Mouse (Mus musculus): ENCODE data around the gene Fgfr2. TPM values are rescaled to one million over a fixed set of nuclear protein-coding genes. Genes with fewer than 3 reads are reported as not detected.

Gene Fgfr2
- polyA plus RNA-seq, 1 experiment = 52.3 TPM

DNA sequence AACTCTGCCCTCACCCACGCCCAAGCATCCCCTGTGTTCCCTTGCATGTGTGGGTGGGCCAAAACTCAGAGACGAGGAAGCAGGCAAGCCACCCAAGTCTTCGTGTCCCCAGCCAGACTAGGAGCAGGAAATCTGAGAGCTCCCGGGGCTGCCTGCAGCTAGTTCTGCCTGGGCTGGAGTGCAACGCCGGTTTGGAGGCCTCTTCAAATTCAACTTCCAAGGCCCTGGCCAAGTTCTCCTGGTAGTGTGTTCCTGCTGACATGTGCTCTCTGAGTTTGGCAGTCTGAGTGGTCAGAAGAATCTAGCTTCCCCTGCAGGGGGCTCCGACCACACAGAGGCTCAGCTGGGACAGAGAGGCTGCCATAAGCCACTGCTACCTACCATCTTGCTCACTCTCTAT is 2948.6 kb downstream of the Fgfr2 start:
- no peak for TF ChIP-seq POLR2A (IDR thresholded peaks at IDR 0.05; ENCODE audit: borderline replicate concordance, extremely low read depth, insufficient read depth, insufficient read length, poor library complexity, severe bottlenecking)
- TF ChIP-seq CTCF (IDR thresholded peaks at IDR 0.05; ENCODE audit: borderline replicate concordance, extremely low read depth, insufficient read depth, insufficient read length) = no peak
- no peak for DNase-seq (ENCODE audit: low read depth)

DNA sequence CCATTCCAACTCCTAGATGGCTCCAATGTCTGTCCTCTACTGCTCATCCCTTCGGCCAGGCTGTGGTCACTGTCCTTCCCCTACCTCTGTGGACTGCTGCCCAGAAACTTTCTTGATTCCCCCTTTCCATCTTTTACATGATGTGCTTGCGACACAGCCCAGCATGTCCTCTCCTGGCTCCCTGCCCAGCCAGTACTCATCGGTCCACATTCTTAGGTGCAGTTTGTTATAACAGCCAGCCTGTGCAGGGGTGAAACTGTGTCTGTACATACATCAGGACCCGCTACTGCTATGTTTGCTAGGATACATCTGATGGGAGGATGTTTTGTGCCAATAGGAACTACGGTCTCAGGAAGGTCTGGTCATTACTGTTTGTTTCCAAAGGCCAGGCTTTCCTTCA is 2949.2 kb downstream of the Fgfr2 start:
- no peak for DNase-seq (ENCODE audit: low read depth)
- TF ChIP-seq POLR2A (IDR thresholded peaks at IDR 0.05; ENCODE audit: borderline replicate concordance, extremely low read depth, insufficient read depth, insufficient read length, poor library complexity, severe bottlenecking) (no peak), CTCF (IDR thresholded peaks at IDR 0.05; ENCODE audit: borderline replicate concordance, extremely low read depth, insufficient read depth, insufficient read length) (no peak)

DNA sequence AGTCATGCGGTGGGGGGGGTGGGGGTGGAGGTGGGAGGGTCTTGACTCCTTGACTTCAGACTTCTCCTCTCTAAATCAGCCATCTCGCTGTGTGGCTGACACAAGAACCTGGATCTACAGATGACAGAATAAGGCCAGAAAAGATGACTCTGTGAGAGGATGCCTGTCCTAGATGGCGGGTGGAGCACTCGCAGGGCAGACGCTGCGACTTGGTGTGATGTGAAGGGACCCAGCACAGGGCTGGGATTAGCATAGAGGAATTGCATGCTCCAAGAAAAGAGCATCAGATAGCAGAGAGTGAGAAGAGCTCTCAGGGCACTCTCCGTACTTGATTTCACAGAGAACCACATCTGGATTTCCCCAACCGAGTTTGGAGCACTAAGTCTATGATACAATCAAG is 2953.0 kb downstream of the Fgfr2 start:
- no peak for DNase-seq (ENCODE audit: low read depth)

DNA sequence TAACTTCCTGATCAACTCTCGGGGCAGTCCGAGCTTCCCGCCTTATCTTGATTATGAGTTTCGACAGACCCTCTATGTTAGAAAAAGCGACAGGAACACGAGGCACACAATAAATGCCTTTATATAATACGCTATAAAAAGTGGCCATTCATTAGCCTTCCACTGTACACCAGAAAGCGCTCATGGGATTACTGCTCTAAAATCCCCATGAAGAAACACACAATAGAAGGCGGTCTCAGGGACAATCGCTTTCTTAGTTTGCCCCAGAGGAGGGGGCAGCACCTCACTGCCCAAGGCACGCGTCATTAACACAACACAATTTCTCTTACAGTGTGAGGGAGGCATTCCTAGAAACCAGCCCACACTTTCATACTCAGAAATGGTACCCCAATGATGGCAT is 2954.9 kb downstream of the Fgfr2 start:
- no peak for TF ChIP-seq CTCF (IDR thresholded peaks at IDR 0.05; ENCODE audit: borderline replicate concordance, extremely low read depth, insufficient read depth, insufficient read length)
- DNase-seq (ENCODE audit: low read depth) = peak; percentile 66

More for the DNA sequence above, 2953.0 kb downstream of the Fgfr2 start:
- no peak for TF ChIP-seq POLR2A (IDR thresholded peaks at IDR 0.05; ENCODE audit: borderline replicate concordance, extremely low read depth, insufficient read depth, insufficient read length, poor library complexity, severe bottlenecking)
- TF ChIP-seq CTCF (IDR thresholded peaks at IDR 0.05; ENCODE audit: borderline replicate concordance, extremely low read depth, insufficient read depth, insufficient read length) = no peak

DNA sequence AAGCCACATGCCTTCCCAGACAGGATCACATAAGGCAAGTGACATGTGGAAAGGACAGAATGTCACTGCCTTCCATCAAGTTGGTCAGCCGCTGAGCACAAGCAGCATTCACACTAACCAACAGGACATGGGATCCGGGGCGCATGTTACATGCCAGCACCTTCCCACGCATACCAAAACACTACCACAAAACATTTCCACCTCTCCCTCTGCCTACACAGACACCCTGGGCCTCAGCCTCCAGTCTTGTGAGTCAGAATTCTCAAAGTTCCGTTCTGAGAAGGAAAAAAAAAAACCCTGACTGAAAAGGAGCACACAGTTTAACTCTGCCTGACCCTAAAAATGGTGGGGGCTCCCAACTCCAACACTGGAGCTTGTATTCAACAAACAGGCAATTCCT is 2955.9 kb downstream of the Fgfr2 start:
- no peak for DNase-seq (ENCODE audit: low read depth)
- TF ChIP-seq POLR2A (IDR thresholded peaks at IDR 0.05; ENCODE audit: borderline replicate concordance, extremely low read depth, insufficient read depth, insufficient read length, poor library complexity, severe bottlenecking) (no peak), CTCF (IDR thresholded peaks at IDR 0.05; ENCODE audit: borderline replicate concordance, extremely low read depth, insufficient read depth, insufficient read length) (no peak)

DNA sequence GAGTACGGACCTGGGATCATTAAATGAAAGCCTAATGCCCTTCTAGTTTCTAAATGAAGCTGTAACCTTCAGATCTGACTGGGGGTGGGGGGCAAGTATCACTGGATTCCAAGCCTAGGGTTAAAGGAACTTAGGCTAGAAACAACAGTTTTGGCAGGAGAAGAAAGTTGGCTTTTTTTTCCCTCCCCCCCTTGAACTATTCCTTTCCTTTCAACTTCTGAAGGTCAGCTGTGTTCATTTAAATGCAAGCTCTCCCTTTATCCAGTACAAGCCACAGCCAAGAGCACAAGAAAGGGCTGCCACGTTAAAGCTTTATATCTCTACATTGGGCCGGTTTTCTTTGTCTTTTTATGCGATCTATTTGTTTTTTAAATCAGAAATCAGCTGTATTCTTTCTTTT is 2957.0 kb downstream of the Fgfr2 start:
- DNase-seq (ENCODE audit: low read depth) = peak; percentile 66
- TF ChIP-seq POLR2A (IDR thresholded peaks at IDR 0.05; ENCODE audit: borderline replicate concordance, extremely low read depth, insufficient read depth, insufficient read length, poor library complexity, severe bottlenecking) (no peak), CTCF (IDR thresholded peaks at IDR 0.05; ENCODE audit: borderline replicate concordance, extremely low read depth, insufficient read depth, insufficient read length) (no peak)

DNA sequence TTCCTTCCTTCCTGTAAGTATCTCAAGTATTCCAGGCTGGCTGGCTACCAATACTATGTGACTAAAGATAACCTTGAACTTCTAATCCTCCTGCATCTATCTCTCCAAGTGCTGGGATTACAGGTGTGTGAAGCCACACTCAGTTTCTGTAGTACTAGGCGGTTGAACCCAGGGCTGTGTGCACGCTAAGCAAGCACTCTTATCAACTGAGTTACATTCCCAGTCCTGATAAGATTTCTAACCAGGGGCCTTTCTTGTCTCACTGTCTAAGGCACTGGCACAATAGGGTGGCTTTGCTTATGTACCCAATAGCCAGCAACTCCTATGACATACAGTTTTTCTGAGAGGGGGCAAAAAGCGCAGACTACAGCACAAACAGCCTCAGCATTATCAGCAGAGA is 2957.7 kb downstream of the Fgfr2 start:
- DNase-seq (ENCODE audit: low read depth) = no peak
- TF ChIP-seq POLR2A (IDR thresholded peaks at IDR 0.05; ENCODE audit: borderline replicate concordance, extremely low read depth, insufficient read depth, insufficient read length, poor library complexity, severe bottlenecking) (no peak), CTCF (IDR thresholded peaks at IDR 0.05; ENCODE audit: borderline replicate concordance, extremely low read depth, insufficient read depth, insufficient read length) (no peak)

DNA sequence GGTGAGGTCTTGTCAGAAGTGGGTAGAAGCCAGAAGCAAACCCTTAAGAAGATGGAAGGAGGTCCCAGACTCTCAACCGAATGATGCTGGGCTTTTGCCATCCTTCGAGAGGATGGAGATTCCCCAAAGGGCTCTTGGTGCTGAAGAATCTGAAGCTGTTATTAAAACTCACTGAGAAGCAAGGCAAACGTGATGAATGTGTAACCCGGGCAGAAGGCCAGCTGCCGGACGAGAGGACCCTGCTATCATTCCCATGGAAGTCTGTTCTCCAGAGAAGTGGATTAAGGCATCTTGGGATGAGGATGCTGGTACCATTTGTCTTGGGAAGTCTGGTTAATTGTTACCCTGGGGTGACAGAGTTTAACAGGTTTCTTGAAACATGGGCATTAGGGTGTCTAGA is 2960.4 kb downstream of the Fgfr2 start:
- no peak for TF ChIP-seq POLR2A (IDR thresholded peaks at IDR 0.05; ENCODE audit: borderline replicate concordance, extremely low read depth, insufficient read depth, insufficient read length, poor library complexity, severe bottlenecking)
- no peak for TF ChIP-seq CTCF (IDR thresholded peaks at IDR 0.05; ENCODE audit: borderline replicate concordance, extremely low read depth, insufficient read depth, insufficient read length)
- no peak for DNase-seq (ENCODE audit: low read depth)

DNA sequence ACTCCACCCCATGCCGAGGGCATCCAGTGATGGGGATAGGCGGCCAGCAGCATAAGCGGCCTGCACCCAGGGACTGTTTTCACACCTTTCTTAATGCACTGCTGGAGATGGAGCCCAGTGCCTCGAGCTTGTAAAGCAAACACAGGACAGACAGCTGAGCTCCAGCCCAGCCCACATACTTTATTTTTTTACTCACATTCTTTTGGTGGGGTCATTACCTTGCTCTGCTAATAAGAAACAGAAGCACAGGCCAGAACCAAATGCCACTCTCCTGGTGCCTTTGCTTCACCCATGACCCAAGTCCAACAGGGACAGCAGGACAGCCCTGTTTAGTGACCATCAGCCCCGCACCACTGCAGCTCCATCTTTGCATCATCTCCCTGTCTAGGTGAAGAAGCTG is 2961.6 kb downstream of the Fgfr2 start:
- no peak for DNase-seq (ENCODE audit: low read depth)
- no peak for TF ChIP-seq CTCF (IDR thresholded peaks at IDR 0.05; ENCODE audit: borderline replicate concordance, extremely low read depth, insufficient read depth, insufficient read length)
- TF ChIP-seq POLR2A (IDR thresholded peaks at IDR 0.05; ENCODE audit: borderline replicate concordance, extremely low read depth, insufficient read depth, insufficient read length, poor library complexity, severe bottlenecking) = no peak

DNA sequence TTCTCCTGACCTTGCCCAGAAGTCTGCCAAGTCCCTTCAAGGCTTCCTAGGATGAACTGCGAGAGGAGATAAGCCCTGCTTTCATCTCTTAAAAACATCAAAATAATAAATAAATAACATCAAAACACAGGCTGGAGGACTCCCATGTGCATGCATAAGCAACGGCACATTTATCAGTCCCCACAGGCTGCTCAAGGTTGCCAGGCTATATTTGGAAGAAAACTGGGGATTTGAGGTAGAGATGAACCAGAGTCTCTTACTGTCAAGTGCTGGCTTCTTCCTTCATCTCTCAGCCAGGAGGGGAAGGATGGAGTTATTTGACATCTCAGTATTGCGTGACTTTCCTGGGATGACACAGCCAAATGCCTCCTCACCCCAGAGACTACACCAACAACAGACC is 2964.3 kb downstream of the Fgfr2 start:
- no peak for TF ChIP-seq POLR2A (IDR thresholded peaks at IDR 0.05; ENCODE audit: borderline replicate concordance, extremely low read depth, insufficient read depth, insufficient read length, poor library complexity, severe bottlenecking)
- no peak for DNase-seq (ENCODE audit: low read depth)

DNA sequence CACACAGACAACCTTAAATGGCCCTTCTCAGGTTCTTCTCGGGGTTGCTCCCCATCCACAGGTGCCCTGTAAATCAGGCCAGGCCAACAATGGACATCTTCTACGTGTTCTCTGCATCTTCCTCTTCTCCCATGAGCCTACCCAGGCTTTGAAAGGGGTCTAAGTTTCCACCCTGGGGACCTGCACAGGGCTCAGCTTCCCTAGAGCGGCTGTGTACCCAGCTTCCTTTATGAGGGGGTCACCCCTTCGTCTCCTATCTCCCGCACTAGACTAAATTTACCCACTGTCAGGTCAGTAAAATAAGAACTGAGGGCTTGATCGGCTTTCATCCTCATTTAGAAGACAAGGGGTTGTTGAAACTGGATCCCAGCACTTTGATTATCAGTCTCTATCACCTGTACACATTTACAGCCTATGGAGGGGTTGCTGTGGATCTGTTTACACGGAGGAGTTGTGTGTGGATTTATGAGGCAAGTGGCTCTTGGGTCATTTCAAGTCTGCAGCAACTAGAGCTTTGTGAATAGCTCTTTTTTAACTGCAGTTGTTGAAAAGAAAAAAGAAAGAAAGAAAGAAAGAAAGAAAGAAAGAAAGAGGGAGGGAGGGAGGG is 2969.7 kb downstream of the Fgfr2 start:
- no peak for TF ChIP-seq POLR2A (IDR thresholded peaks at IDR 0.05; ENCODE audit: borderline replicate concordance, extremely low read depth, insufficient read depth, insufficient read length, poor library complexity, severe bottlenecking)

DNA sequence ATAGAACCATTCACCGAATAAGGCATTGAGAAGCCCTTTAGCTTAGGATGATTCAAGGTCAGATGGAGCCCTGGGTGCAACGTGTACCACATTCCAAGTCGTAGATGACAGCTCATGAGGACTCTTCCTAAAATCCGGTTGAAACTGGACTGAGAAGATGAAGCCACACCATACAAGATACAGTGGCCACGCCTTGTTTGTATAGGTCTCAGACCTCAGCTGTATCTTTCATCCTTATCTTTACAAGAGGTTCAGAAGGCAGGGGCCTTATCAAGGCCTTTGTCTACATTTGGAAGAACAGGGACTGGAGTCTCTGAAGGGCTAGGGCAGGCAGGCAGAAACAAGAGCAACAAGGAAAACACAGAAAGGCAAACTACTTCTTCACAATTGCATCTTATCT is 2974.2 kb downstream of the Fgfr2 start:
- TF ChIP-seq CTCF (IDR thresholded peaks at IDR 0.05; ENCODE audit: borderline replicate concordance, extremely low read depth, insufficient read depth, insufficient read length) (no peak), POLR2A (IDR thresholded peaks at IDR 0.05; ENCODE audit: borderline replicate concordance, extremely low read depth, insufficient read depth, insufficient read length, poor library complexity, severe bottlenecking) (no peak)
- DNase-seq (ENCODE audit: low read depth) = no peak

More for the DNA sequence above, 2969.7 kb downstream of the Fgfr2 start:
- DNase-seq (ENCODE audit: low read depth) = no peak

DNA sequence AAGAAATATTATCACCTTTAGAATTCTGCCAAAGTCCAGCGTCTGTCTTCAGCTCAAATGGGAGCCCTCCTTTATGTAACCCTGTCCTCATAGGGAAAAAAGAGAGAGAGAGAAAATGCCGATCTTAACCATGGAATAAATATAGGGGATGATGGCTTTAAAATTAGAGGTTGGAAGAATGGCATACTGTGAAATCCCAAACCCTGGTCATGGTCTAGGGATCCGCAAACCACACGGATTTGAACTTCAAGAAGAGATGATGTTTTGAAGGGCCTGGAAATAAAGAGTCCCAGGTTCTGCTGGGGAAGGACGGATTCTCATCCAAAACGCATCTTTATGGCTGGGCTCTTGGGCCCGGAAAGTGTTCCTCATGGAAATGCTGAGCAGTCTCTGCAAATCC is 2975.9 kb downstream of the Fgfr2 start:
- TF ChIP-seq CTCF (IDR thresholded peaks at IDR 0.05; ENCODE audit: borderline replicate concordance, extremely low read depth, insufficient read depth, insufficient read length) (no peak), POLR2A (IDR thresholded peaks at IDR 0.05; ENCODE audit: borderline replicate concordance, extremely low read depth, insufficient read depth, insufficient read length, poor library complexity, severe bottlenecking) (no peak)
- no peak for DNase-seq (ENCODE audit: low read depth)

Measured in brain, embryonic 14.5 days (tissue).